Mouse (Mus musculus) limb, embryonic 15.5 days (tissue): ENCODE data around the gene Irx4. TPM values are rescaled to one million over a fixed set of nuclear protein-coding genes. Genes with fewer than 3 reads are reported as not detected.
A peak's percentile ranks its signal among the peaks of the same experiment; 100 is the strongest.

ENCODE experiments used
- ATAC-seq: fragments of 200-750 bp; cut with Nextera tagmentation; 2 replicates; pipeline ENCODE4 v1.8.0; 2017; ENCODE audit warnings: low read depth, moderate TSS enrichment; ENCODE audit not compliant: insufficient number of reproducible peaks, low FRiP score, low TSS enrichment
- H3K27ac ChIP-seq: fragments of 300-500 bp; sonication (generic); 2 replicates; pipeline ENCODE4 v1.5.1; 2015; ENCODE audit warnings: moderate library complexity, mild to moderate bottlenecking, inconsistent platforms
- H3K27me3 ChIP-seq: fragments of 300-500 bp; sonication (generic); 2 replicates; pipeline ENCODE4 v1.6.1; 2015; ENCODE audit warnings: inconsistent platforms
- H3K36me3 ChIP-seq: fragments of 300-500 bp; sonication (generic); 2 replicates; pipeline ENCODE4 v1.6.1; 2015; ENCODE audit warnings: inconsistent platforms
- H3K4me1 ChIP-seq: fragments of 300-500 bp; sonication (generic); 2 replicates; pipeline ENCODE4 v1.6.1; 2015; ENCODE audit warnings: inconsistent platforms
- H3K4me2 ChIP-seq: fragments of 300-500 bp; sonication (generic); 2 replicates; pipeline ENCODE4 v1.6.1; 2015; ENCODE audit warnings: mild to moderate bottlenecking, inconsistent platforms
- H3K4me3 ChIP-seq: fragments of 300-500 bp; sonication (generic); 2 replicates; pipeline ENCODE4 v1.5.1; 2015; ENCODE audit warnings: mild to moderate bottlenecking, inconsistent platforms
- H3K9ac ChIP-seq: fragments of 300-500 bp; sonication (generic); 2 replicates; pipeline ENCODE4 v1.6.1; 2015; ENCODE audit warnings: inconsistent platforms
- H3K9me3 ChIP-seq: fragments of 300-500 bp; sonication (generic); 2 replicates; pipeline ENCODE4 v1.6.1; 2016; ENCODE audit warnings: inconsistent platforms
- WGBS: fragments of 180-500 bp; shearing (Covaris S2); methylation state at CpG from one replicate; pipeline ENCODE4 v1.1.7; 2015; 5-methylcytosine and 5-hydroxymethylcytosine counted together
- polyA plus RNA-seq: library from polyadenylated mRNA; unstranded; fragments of >200 nt; fragmentation: Nextera tagmentation; extraction: Ambion mirVana; gene quantifications from 2 replicates; pipeline ENCODE4 v1.2.1, GENCODE M21; 2015

Irx4 gene
- polyA plus RNA-seq, 1 experiment from 2014 or later: 9.5 TPM

DNA sequence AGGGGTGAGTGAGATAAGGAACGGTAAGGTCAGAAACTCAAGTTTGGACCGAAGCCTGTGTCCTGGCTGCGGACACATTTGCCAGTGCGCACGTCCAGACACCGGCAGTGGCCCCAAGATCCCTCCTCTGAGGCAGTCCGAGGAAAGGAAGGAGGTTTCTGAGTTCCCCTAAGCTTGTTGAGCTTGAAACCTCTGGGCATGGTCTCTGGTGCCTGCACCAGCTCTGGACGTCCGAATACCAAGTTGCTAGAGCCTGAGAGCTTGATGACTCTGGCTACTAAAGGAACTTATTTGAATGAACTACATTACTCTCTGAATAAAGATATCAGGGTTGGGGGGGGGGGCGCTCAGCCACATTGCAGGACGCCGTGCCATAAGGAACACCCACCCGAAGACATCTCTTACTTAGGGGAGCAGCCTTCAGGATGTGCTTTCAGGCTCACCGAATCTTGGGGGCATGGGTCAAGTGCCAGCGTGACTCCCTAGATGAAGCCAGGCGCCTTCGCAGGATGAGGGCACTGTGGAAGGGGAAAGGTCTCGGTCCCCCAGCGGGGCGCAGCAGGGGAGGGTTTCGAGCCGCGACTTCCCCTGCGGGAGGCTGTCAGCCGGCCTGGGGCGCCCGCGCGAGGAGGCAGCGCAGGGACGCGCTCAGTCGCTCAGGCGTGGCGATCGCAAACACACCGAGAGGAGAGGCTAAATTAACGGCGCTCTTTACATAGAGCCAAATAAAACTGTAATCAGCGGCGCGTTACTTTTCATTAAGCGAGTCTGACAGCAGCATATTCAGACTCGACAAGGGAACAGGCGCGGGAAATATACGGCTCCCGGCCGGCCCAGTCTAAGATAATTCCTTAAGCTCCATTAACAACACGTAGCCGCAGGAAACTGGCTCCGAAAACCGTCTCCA lies 11.3 kb downstream of the Irx4 start:
- no peaks in the 10 kb centered on the region for H3K36me3 ChIP-seq
- H3K9me3 ChIP-seq: no peaks in the 10 kb centered on the region

GRCm38 (mm10) chr13:73272794-73273282 lies 12.6 kb downstream of the Irx4 start:
- Histone ChIP-seq H3K9ac (no peak overlapping the region), H3K9me3 (no peaks in the 10 kb centered on the region), H3K27ac (no peak overlapping the region), H3K4me3 (no peak overlapping the region), H3K4me1 (peaks cover 26% of the 10 kb centered on the region), H3K27me3 (peaks cover 84% of the 10 kb centered on the region), H3K36me3 (no peaks in the 10 kb centered on the region), H3K4me2 (no peak overlapping the region)
- ATAC-seq: no peak

More for the DNA sequence above, 11.3 kb downstream of the Irx4 start:
- no peak for ATAC-seq
- Histone ChIP-seq H3K9ac (no peak overlapping the region), H3K4me3 (peak overlapping the region; percentile 26), H3K27ac (no peak overlapping the region), H3K4me1 (peaks cover 28% of the 10 kb centered on the region), H3K27me3 (peaks cover 96% of the 10 kb centered on the region), H3K4me2 (peak overlapping the region; percentile 42)
- WGBS: 2% methylated on average over 53 of the region's 53 CpGs

- Histone ChIP-seq H3K4me3 (no peak overlapping the region), H3K27me3 (peaks cover 77% of the 10 kb centered on the region), H3K27ac (no peak overlapping the region), H3K4me1 (peaks cover 22% of the 10 kb centered on the region), H3K9ac (no peak overlapping the region), H3K36me3 (no peaks in the 10 kb centered on the region), H3K9me3 (no peaks in the 10 kb centered on the region), H3K4me2 (no peak overlapping the region)
- WGBS: 31% methylated on average over 1 of the region's 1 CpGs
- ATAC-seq: no peak
Observed at GRCm38 (mm10) chr13:73273536-73273935, 13.3 kb downstream of the Irx4 start.

GRCm38 (mm10) chr13:73277361-73277760 lies 17.1 kb downstream of the Irx4 start:
- H3K4me2 ChIP-seq: no peak overlapping the region
- no peak overlapping the region for H3K4me3 ChIP-seq
- no peak overlapping the region for H3K27ac ChIP-seq
- 77% methylated on average over 6 of the region's 6 CpGs for WGBS
- peaks cover 1% of the 10 kb centered on the region; the same call in 1 of the 2 replicates for H3K4me1 ChIP-seq
- H3K36me3 ChIP-seq: no peaks in the 10 kb centered on the region
- ATAC-seq: no peak
- peaks cover 38% of the 10 kb centered on the region for H3K27me3 ChIP-seq
- no peak overlapping the region for H3K9ac ChIP-seq
- no peaks in the 10 kb centered on the region for H3K9me3 ChIP-seq

- Histone ChIP-seq H3K27ac (no peak overlapping the region), H3K9me3 (no peaks in the 10 kb centered on the region), H3K4me3 (no peak overlapping the region), H3K4me2 (no peak overlapping the region), H3K27me3 (peaks cover 34% of the 10 kb centered on the region), H3K4me1 (no peaks in the 10 kb centered on the region), H3K36me3 (no peaks in the 10 kb centered on the region), H3K9ac (no peak overlapping the region)
- ATAC-seq: no peak
- WGBS: 54% methylated on average over 1 of the region's 1 CpGs
Observed at GRCm38 (mm10) chr13:73277797-73278196, 17.5 kb downstream of the Irx4 start.

DNA sequence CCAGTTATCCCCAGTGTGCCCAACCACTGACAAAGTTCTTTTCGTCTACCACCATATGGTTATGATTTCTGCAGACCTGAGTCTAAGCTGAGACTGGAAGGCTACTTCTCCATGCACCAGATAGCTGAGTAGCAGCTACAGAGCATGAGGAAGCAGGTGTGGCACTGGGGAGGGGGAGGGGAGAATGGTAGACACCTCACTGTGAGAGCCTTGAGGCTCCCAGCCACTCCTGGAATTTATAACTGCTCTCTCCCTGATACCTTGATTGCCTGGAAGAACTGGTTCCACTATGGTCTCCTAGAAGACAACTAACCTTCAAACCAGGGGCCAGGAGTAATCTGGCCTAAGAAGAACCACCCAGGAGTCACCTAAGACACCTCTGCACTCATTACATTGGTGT lies 18.9 kb downstream of the Irx4 start:
- Histone ChIP-seq H3K4me1 (no peaks in the 10 kb centered on the region), H3K9me3 (no peaks in the 10 kb centered on the region), H3K27ac (no peak overlapping the region), H3K36me3 (no peaks in the 10 kb centered on the region), H3K27me3 (peaks cover 20% of the 10 kb centered on the region), H3K4me3 (no peak overlapping the region), H3K9ac (no peak overlapping the region), H3K4me2 (no peak overlapping the region)
- ATAC-seq: no peak
- 27% methylated on average over 1 of the region's 1 CpGs for WGBS

DNA sequence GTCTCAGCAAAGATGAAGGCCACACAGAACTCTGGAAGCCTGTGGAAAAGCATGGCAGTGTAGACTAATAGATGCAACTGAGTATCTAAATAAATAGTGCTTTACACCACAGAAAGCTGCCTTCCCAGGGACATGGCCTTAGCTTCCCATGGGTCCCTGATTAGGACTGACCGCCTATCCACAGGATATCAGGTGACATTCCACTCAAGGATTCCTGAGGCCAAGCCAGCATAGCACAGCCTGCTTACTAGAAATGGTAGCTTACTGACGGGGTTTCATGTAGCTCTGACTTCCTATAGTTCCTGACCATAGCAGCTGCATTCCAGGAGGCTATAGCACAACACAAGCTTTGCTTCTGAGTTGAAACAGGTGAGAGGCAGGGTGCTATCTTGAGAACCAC lies 22.1 kb downstream of the Irx4 start:
- Histone ChIP-seq H3K4me3 (no peak overlapping the region), H3K4me1 (no peaks in the 10 kb centered on the region), H3K36me3 (no peaks in the 10 kb centered on the region), H3K27me3 (no peaks in the 10 kb centered on the region), H3K4me2 (no peak overlapping the region), H3K9ac (no peak overlapping the region), H3K27ac (no peak overlapping the region), H3K9me3 (no peaks in the 10 kb centered on the region)
- 69% methylated on average over 2 of the region's 2 CpGs for WGBS
- ATAC-seq: no peak

DNA sequence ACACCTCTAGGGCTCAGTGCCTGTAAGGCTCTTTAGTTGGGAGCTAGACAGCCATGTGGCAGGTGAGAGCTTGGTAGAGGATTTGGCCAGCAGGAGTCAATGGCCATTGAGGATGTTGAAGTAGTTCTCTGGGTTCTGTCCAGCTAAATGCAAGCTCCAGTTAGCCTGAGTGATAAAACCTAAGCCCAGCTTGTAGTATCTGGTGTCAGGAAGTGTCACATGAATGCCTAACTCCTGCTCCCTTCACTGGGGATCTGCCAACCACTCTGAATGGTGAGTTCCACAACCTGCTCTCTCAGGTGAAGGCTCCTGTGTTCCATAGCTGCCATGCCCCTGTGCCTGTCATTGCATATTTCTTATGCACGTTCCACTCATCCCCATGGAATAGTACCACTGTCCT lies 23.3 kb downstream of the Irx4 start:
- H3K36me3 ChIP-seq: no peaks in the 10 kb centered on the region
- no peak overlapping the region for H3K9ac ChIP-seq
- no peak overlapping the region for H3K4me3 ChIP-seq
- 92% methylated on average over 1 of the region's 1 CpGs for WGBS
- H3K4me2 ChIP-seq: no peak overlapping the region
- H3K4me1 ChIP-seq: no peaks in the 10 kb centered on the region
- H3K9me3 ChIP-seq: no peaks in the 10 kb centered on the region
- H3K27ac ChIP-seq: no peak overlapping the region
- H3K27me3 ChIP-seq: no peaks in the 10 kb centered on the region
- no peak for ATAC-seq

- Histone ChIP-seq H3K4me2 (no peak overlapping the region), H3K36me3 (no peaks in the 10 kb centered on the region), H3K4me3 (no peak overlapping the region), H3K4me1 (no peaks in the 10 kb centered on the region), H3K9me3 (no peaks in the 10 kb centered on the region), H3K9ac (no peak overlapping the region), H3K27ac (no peak overlapping the region), H3K27me3 (no peaks in the 10 kb centered on the region)
- ATAC-seq: no peak
- 68% methylated on average over 6 of the region's 6 CpGs for WGBS
Observed at GRCm38 (mm10) chr13:73290206-73290605, 29.9 kb downstream of the Irx4 start.

DNA sequence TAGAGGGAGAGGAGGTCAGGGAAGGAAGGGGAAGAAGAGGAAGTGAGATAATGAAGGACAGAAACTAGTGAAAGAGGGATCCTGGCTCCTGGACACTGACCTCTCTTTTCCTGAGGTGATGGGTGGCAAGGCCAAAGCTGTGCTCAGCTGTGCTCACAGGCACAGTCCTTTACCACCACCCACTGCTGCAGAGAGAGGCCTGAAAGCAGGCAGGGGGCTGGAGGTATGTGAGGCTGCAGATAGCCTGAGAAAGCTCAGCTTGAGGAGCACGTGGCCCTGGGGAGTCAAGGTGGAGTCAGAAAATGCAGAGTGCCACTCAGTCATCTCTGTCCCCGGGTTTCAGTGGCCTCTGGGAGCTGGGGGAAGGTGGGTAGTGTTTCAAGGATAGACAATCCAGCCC lies 30.8 kb downstream of the Irx4 start:
- WGBS: 22% methylated on average over 2 of the region's 2 CpGs
- no peaks in the 10 kb centered on the region for H3K27me3 ChIP-seq
- no peak overlapping the region for H3K4me3 ChIP-seq
- ATAC-seq: no peak
- H3K9me3 ChIP-seq: no peaks in the 10 kb centered on the region
- no peak overlapping the region for H3K27ac ChIP-seq
- no peak overlapping the region for H3K4me2 ChIP-seq
- no peak overlapping the region for H3K9ac ChIP-seq
- no peaks in the 10 kb centered on the region for H3K36me3 ChIP-seq
- no peaks in the 10 kb centered on the region for H3K4me1 ChIP-seq

GRCm38 (mm10) chr13:73298717-73299116 lies 38.4 kb downstream of the Irx4 start:
- Histone ChIP-seq H3K4me2 (no peak overlapping the region), H3K9me3 (no peaks in the 10 kb centered on the region), H3K36me3 (no peaks in the 10 kb centered on the region), H3K27ac (no peak overlapping the region), H3K27me3 (no peaks in the 10 kb centered on the region), H3K4me1 (no peaks in the 10 kb centered on the region), H3K9ac (no peak overlapping the region), H3K4me3 (no peak overlapping the region)
- no peak for ATAC-seq
- WGBS: 76% methylated on average over 4 of the region's 4 CpGs

DNA sequence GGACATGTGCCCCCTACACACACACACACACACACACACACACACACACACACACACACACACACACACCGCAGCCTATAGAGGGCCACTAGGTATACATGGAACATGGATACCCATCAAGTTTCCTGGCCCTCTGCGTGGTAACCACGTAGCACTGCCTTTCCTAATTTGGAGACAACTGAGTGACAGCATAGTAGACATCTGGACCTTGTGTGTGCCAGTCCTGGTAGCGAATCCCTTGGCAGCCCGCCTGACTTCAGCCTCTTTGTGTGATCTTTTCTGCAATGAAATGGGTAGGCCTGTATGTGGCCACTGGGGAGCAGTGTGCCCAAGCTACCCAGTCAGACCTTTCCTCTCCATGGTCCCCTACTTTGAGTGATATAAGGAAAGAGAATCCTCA lies 39.0 kb downstream of the Irx4 start:
- WGBS: 90% methylated on average over 5 of the region's 5 CpGs
- no peak for ATAC-seq

More for the DNA sequence above, 39.0 kb downstream of the Irx4 start:
- H3K27me3 ChIP-seq: no peaks in the 10 kb centered on the region
- no peaks in the 10 kb centered on the region for H3K36me3 ChIP-seq
- no peaks in the 10 kb centered on the region for H3K4me1 ChIP-seq
- H3K4me2 ChIP-seq: no peak overlapping the region
- no peak overlapping the region for H3K4me3 ChIP-seq
- H3K9me3 ChIP-seq: no peaks in the 10 kb centered on the region
- no peak overlapping the region for H3K9ac ChIP-seq
- H3K27ac ChIP-seq: no peak overlapping the region
